Mouse (Mus musculus): ENCODE data around the gene Rad51b. TPM values are rescaled to one million over a fixed set of nuclear protein-coding genes. Genes with fewer than 3 reads are reported as not detected.

Rad51b gene
- polyA plus RNA-seq, 1 experiment from 2014 or later = 4.9 TPM

DNA sequence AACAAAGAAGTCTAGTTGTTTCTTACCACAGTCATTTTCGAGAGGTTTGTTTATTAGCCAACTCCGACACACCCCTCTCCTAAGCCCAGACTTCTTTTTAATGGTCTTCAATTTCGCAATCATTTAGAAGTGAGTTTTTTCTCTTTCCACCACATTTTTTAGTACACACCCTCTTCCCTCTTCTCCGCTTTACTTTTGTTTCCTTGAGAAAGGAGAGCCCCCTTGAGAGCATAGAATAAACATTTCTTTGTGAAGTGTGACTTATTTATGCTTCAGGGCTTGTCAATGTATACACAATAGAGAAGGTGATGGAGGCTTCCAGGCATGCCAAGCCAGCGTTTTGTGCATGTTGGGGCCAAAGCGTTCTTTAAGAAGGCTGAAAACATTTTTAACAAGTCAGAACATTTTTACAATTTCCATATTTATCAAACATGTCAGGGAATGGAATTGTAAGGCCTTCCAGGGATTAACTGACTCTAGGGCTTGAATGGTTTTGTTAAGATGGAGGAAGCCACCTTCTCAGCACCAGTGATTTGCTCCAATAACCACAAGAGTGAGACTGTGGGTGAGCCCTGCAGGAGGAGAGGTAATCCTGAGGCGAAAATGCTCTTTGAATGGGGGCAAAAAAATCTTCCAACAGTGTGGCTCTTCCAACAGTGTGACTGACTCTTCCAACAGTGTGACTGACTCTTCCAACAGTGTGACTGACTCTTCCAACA, 136.8 kb downstream of the Rad51b start:
- H3K9me3 ChIP-seq (replicated peaks; ENCODE audit: control insufficient read depth, low read length) = no peaks in the 10 kb centered on the region
- ATAC-seq (replicated peaks; ENCODE audit: insufficient number of reproducible peaks, low FRiP score, low TSS enrichment, low read depth) = no peak
- H3K4me1 ChIP-seq (ENCODE audit: control insufficient read depth, insufficient read depth, low read length) = no peaks in the 10 kb centered on the region

DNA sequence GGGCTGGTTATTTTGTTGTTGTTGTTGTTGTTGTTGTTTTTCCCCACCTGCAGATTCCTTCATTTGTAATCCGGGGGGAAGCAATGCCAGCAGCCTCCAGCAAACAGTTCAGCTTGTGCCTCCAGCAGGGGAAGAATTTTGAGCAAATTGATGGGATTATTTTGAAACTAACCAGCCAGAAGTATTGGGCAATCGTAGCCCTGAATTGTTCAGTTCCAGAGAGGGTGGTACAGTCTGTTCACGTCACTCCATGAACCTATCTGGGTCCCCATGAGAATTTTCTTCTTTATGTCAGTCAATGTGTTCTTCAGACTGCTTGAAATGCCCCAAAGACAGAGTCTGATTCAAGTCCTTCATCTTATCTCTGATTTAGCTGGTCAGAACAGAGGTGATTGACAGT, 138.4 kb downstream of the Rad51b start:
- 60% methylated on average over 3 of the region's 3 CpGs for WGBS
- no peaks in the 10 kb centered on the region for H3K36me3 ChIP-seq (replicated peaks; ENCODE audit: control insufficient read depth, insufficient read depth, low read depth, low read length)
- H3K4me2 ChIP-seq (ENCODE audit: low read depth, low read length) = no peak overlapping the region
- no peaks in the 10 kb centered on the region for H3K27me3 ChIP-seq (ENCODE audit: control insufficient read depth, insufficient read depth, low read length)
- no peak for DNase-seq (ENCODE audit: low spot score)
- H3K9me3 ChIP-seq (replicated peaks; ENCODE audit: control insufficient read depth, low read length) = no peaks in the 10 kb centered on the region
- no peaks in the 10 kb centered on the region for H3K4me1 ChIP-seq (ENCODE audit: control insufficient read depth, insufficient read depth, low read length)
- H3K27ac ChIP-seq (replicated peaks; ENCODE audit: low read depth, low read length) = no peak overlapping the region
- H3K4me3 ChIP-seq (ENCODE audit: low read depth, low read length) = no peak overlapping the region
- no peak for ATAC-seq (replicated peaks; ENCODE audit: insufficient number of reproducible peaks, low FRiP score, low TSS enrichment, low read depth)
- no peak overlapping the region for H3K9ac ChIP-seq (replicated peaks; ENCODE audit: low read length)

More for the DNA sequence above, 136.8 kb downstream of the Rad51b start:
- no peak overlapping the region for H3K9ac ChIP-seq (replicated peaks; ENCODE audit: low read length)
- no peak overlapping the region for H3K27ac ChIP-seq (replicated peaks; ENCODE audit: low read depth, low read length)
- H3K4me2 ChIP-seq (ENCODE audit: low read depth, low read length) = no peak overlapping the region
- H3K27me3 ChIP-seq (ENCODE audit: control insufficient read depth, insufficient read depth, low read length) = no peaks in the 10 kb centered on the region
- WGBS = 48% methylated on average over 7 of the region's 7 CpGs
- DNase-seq (ENCODE audit: low spot score) = no peak
- H3K36me3 ChIP-seq (replicated peaks; ENCODE audit: control insufficient read depth, insufficient read depth, low read depth, low read length) = no peaks in the 10 kb centered on the region
- H3K4me3 ChIP-seq (ENCODE audit: low read depth, low read length) = no peak overlapping the region

DNA sequence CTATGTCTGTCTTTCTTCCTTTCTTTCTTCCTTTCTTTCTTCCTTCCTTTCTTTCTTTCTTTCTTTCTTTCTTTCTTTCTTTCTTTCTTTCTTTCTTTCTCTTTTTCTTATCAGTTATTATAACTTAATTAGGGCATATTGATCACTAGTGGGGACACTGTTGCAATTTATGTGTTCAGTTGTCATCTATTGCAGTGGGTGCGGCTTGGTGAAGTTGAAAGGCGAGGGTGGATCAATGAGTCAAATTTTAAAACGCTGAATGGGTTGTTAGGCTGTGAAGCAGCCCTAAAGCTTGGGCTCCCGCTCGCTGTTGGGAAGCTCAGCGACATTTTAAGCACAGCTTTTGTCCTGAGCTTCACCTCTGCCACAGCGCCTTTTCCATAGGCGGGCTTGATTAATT, 139.0 kb downstream of the Rad51b start:
- H3K4me3 ChIP-seq (ENCODE audit: low read depth, low read length) = no peak overlapping the region
- DNase-seq (ENCODE audit: low spot score) (no peak), ATAC-seq (replicated peaks; ENCODE audit: insufficient number of reproducible peaks, low FRiP score, low TSS enrichment, low read depth) (no peak)
- no peaks in the 10 kb centered on the region for H3K4me1 ChIP-seq (ENCODE audit: control insufficient read depth, insufficient read depth, low read length)
- no peaks in the 10 kb centered on the region for H3K36me3 ChIP-seq (replicated peaks; ENCODE audit: control insufficient read depth, insufficient read depth, low read depth, low read length)
- WGBS = 80% methylated on average over 8 of the region's 8 CpGs
- no peak overlapping the region for H3K4me2 ChIP-seq (ENCODE audit: low read depth, low read length)
- no peak overlapping the region for H3K27ac ChIP-seq (replicated peaks; ENCODE audit: low read depth, low read length)
- no peaks in the 10 kb centered on the region for H3K27me3 ChIP-seq (ENCODE audit: control insufficient read depth, insufficient read depth, low read length)
- no peaks in the 10 kb centered on the region for H3K9me3 ChIP-seq (replicated peaks; ENCODE audit: control insufficient read depth, low read length)
- no peak overlapping the region for H3K9ac ChIP-seq (replicated peaks; ENCODE audit: low read length)

DNA sequence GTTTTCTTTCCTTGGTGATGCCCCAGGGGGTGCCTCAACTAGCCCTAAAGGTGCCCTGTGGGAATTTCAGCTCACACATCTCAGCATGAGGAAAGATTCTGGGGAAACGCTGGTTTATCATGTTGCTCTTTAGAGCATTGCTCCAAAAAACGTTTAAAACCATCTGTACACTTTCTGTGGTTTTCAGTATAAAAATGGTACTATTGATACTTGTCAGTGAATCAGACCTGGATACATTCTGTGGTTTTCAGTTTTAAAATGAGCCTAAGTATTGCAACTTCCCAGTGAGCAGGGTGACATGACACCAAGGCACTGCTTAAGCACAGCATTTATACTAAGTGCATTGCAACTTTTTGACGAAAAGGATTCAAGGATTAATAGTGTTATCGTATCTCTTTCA, 139.8 kb downstream of the Rad51b start:
- Histone ChIP-seq H3K36me3 (replicated peaks; ENCODE audit: control insufficient read depth, insufficient read depth, low read depth, low read length) (no peaks in the 10 kb centered on the region), H3K9ac (replicated peaks; ENCODE audit: low read length) (no peak overlapping the region), H3K4me2 (ENCODE audit: low read depth, low read length) (no peak overlapping the region), H3K4me1 (ENCODE audit: control insufficient read depth, insufficient read depth, low read length) (no peaks in the 10 kb centered on the region), H3K4me3 (ENCODE audit: low read depth, low read length) (no peak overlapping the region), H3K9me3 (replicated peaks; ENCODE audit: control insufficient read depth, low read length) (no peaks in the 10 kb centered on the region), H3K27me3 (ENCODE audit: control insufficient read depth, insufficient read depth, low read length) (no peaks in the 10 kb centered on the region), H3K27ac (replicated peaks; ENCODE audit: low read depth, low read length) (no peak overlapping the region)
- ATAC-seq (replicated peaks; ENCODE audit: insufficient number of reproducible peaks, low FRiP score, low TSS enrichment, low read depth) (no peak), DNase-seq (ENCODE audit: low spot score) (no peak)
- WGBS = 71% methylated on average over 4 of the region's 4 CpGs

DNA sequence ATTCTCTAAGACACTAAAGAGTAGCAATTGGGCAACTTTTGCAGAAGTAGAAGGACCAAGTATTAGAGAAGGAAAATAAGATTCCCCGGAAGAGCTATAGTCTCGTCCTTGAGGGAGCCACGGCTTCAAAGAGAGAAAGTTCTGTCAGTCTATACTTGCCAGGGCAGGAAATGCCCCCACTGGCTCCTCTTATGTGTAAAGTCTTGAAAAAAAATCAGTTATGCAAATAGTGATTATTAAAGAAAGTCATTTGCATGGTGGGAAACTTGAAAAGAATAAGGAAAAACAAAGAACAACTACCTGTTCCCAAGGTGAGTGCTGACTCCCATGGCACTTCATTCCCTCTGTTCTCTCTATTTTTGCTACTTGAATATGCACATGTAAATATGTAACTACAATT, 140.5 kb downstream of the Rad51b start:
- Histone ChIP-seq H3K27ac (replicated peaks; ENCODE audit: low read depth, low read length) (no peak overlapping the region), H3K9ac (replicated peaks; ENCODE audit: low read length) (no peak overlapping the region), H3K4me3 (ENCODE audit: low read depth, low read length) (no peak overlapping the region), H3K9me3 (replicated peaks; ENCODE audit: control insufficient read depth, low read length) (no peaks in the 10 kb centered on the region), H3K27me3 (ENCODE audit: control insufficient read depth, insufficient read depth, low read length) (no peaks in the 10 kb centered on the region), H3K4me2 (ENCODE audit: low read depth, low read length) (no peak overlapping the region), H3K36me3 (replicated peaks; ENCODE audit: control insufficient read depth, insufficient read depth, low read depth, low read length) (no peaks in the 10 kb centered on the region), H3K4me1 (ENCODE audit: control insufficient read depth, insufficient read depth, low read length) (no peaks in the 10 kb centered on the region)
- 77% methylated on average over 3 of the region's 3 CpGs for WGBS
- ATAC-seq (replicated peaks; ENCODE audit: insufficient number of reproducible peaks, low FRiP score, low TSS enrichment, low read depth) (no peak), DNase-seq (ENCODE audit: low spot score) (no peak)

DNA sequence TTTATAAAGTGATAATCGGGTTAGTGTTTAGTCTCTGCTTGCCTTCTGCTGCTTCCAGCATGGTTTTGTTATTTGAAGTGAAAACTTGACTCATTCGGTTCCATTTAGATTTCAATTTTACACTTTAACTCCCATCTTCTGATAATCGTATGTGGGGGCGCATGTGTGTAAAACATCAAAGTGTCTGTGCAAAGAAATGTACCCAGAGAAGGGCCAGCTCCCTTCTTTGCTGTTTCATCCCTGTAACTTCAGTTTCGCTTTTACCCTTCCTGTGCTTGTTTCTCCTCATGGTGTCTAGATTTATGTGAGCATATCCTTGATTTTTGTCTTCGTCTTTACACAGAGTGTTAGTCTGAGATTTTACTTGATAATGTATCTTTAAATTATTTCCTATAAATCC, 142.9 kb downstream of the Rad51b start:
- H3K9me3 ChIP-seq (replicated peaks; ENCODE audit: control insufficient read depth, low read length) = no peaks in the 10 kb centered on the region
- no peaks in the 10 kb centered on the region for H3K36me3 ChIP-seq (replicated peaks; ENCODE audit: control insufficient read depth, insufficient read depth, low read depth, low read length)
- H3K4me2 ChIP-seq (ENCODE audit: low read depth, low read length) = no peak overlapping the region
- DNase-seq (ENCODE audit: low spot score) = no peak
- ATAC-seq (replicated peaks; ENCODE audit: insufficient number of reproducible peaks, low FRiP score, low TSS enrichment, low read depth) = no peak
- H3K9ac ChIP-seq (replicated peaks; ENCODE audit: low read length) = no peak overlapping the region
- no peak overlapping the region for H3K27ac ChIP-seq (replicated peaks; ENCODE audit: low read depth, low read length)
- no peaks in the 10 kb centered on the region for H3K27me3 ChIP-seq (ENCODE audit: control insufficient read depth, insufficient read depth, low read length)
- H3K4me1 ChIP-seq (ENCODE audit: control insufficient read depth, insufficient read depth, low read length) = no peaks in the 10 kb centered on the region
- no peak overlapping the region for H3K4me3 ChIP-seq (ENCODE audit: low read depth, low read length)
- WGBS = 95% methylated on average over 6 of the region's 6 CpGs

DNA sequence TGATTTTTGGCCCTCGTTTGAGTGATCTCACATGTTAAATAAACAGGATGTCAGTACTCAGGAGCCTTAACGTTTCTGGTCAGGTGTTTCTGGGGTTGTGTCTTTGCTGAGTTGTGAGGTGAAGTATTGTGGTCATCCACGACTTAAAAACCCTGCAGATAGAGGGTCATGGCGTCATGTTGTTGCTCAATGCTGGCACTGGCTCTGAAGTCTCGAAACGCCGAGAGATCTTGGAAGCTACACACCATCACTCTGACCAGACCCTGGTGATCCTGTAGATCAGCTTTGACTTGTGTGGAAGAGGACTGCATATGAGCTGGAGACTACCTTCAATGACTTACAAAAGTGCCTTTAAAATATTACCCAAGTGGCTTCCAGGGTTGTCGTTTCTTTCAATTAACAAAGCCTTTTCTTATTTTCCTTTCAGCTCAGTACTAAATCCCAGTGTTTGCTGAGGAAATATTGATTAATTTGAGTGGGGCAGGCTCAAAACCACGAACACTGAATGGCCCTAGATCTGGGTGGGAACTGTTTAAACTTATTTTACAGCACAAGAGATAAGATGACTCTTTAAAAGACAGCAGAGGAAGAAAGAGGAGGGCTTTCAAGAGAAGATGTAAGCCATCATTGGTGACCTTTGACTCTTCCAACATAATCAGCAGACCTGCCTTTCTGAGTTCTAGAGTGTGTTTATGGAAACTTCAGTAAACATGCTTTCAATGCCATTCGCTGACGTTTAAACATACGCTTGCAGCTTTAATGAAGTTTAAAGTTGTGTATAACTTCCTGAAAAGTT, 144.3 kb downstream of the Rad51b start:
- no peaks in the 10 kb centered on the region for H3K9me3 ChIP-seq (replicated peaks; ENCODE audit: control insufficient read depth, low read length)

DNA sequence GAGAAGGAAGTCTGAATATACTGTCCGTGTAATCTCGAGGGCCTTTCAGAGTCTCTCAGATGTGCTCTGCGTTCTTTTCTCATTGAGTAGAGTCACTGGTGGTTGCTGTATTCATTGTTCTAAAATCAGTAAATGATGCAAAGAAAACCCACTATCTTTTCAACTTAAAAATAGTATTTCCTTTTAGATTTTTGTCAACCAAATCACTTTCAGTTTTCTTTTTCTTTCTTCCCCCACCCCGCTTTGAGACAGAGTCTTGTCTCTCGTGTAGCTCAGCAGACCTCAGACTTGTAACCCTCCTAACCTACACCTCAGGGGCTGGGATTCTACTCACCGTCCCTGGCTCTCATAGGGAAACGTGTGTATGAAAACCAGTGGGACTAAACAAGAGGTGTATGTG, 145.0 kb downstream of the Rad51b start:
- no peaks in the 10 kb centered on the region for H3K4me1 ChIP-seq (ENCODE audit: control insufficient read depth, insufficient read depth, low read length)
- no peak for DNase-seq (ENCODE audit: low spot score)
- H3K36me3 ChIP-seq (replicated peaks; ENCODE audit: control insufficient read depth, insufficient read depth, low read depth, low read length) = no peaks in the 10 kb centered on the region
- ATAC-seq (replicated peaks; ENCODE audit: insufficient number of reproducible peaks, low FRiP score, low TSS enrichment, low read depth) = no peak
- no peak overlapping the region for H3K9ac ChIP-seq (replicated peaks; ENCODE audit: low read length)
- no peaks in the 10 kb centered on the region for H3K9me3 ChIP-seq (replicated peaks; ENCODE audit: control insufficient read depth, low read length)
- no peak overlapping the region for H3K4me2 ChIP-seq (ENCODE audit: low read depth, low read length)
- no peaks in the 10 kb centered on the region for H3K27me3 ChIP-seq (ENCODE audit: control insufficient read depth, insufficient read depth, low read length)
- WGBS = 81% methylated on average over 7 of the region's 7 CpGs
- no peak overlapping the region for H3K4me3 ChIP-seq (ENCODE audit: low read depth, low read length)
- no peak overlapping the region for H3K27ac ChIP-seq (replicated peaks; ENCODE audit: low read depth, low read length)

More for the DNA sequence above, 144.3 kb downstream of the Rad51b start:
- Histone ChIP-seq H3K9ac (replicated peaks; ENCODE audit: low read length) (no peak overlapping the region), H3K27ac (replicated peaks; ENCODE audit: low read depth, low read length) (no peak overlapping the region), H3K27me3 (ENCODE audit: control insufficient read depth, insufficient read depth, low read length) (no peaks in the 10 kb centered on the region), H3K4me1 (ENCODE audit: control insufficient read depth, insufficient read depth, low read length) (no peaks in the 10 kb centered on the region), H3K36me3 (replicated peaks; ENCODE audit: control insufficient read depth, insufficient read depth, low read depth, low read length) (no peaks in the 10 kb centered on the region), H3K4me3 (ENCODE audit: low read depth, low read length) (no peak overlapping the region), H3K4me2 (ENCODE audit: low read depth, low read length) (no peak overlapping the region)
- DNase-seq (ENCODE audit: low spot score) = no peak
- WGBS = 75% methylated on average over 12 of the region's 12 CpGs
- no peak for ATAC-seq (replicated peaks; ENCODE audit: insufficient number of reproducible peaks, low FRiP score, low TSS enrichment, low read depth)

All from embryonic facial prominence, embryonic 11.5 days (tissue).